Mouse (Mus musculus) brain, embryonic 14.5 days (tissue): ENCODE data around the gene Macrod2.

Source experiments
- CTCF ChIP-seq: fragments of 200-500 bp; IDR thresholded peaks from 2 replicates; pipeline ENCODE4 v1.5.1; 2012; ENCODE audit warnings: inconsistent platforms, mild to moderate bottlenecking, moderate library complexity, borderline replicate concordance; ENCODE audit not compliant: insufficient read depth, insufficient read length; ENCODE audit errors: extremely low read depth
- POLR2A ChIP-seq: fragments of 200-500 bp; IDR thresholded peaks from 2 replicates; pipeline ENCODE4 v1.6.1; 2012; ENCODE audit warnings: mild to moderate bottlenecking, inconsistent platforms, borderline replicate concordance; ENCODE audit not compliant: poor library complexity, insufficient read depth, insufficient read length, severe bottlenecking; ENCODE audit errors: extremely low read depth

DNA sequence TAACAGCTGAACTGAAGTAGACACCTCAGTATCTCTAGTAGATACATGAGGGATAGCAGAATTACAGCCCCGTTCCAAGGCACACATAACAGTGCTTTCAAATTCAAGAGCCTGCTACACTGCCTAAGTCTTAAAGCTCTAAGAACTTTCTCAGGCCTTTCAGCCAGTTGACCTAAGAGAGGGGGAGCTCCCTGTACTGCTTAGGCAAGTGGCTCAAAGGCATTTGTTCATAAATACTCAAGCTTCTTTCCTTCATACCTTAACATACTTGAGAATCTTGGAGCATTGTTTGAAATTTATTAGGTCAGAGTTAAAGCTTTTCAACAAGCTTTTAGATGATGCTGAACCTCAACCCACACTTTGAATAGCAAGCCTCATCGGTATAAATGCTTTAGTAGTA lies 363.8 kb downstream of the Macrod2 start:
- TF ChIP-seq POLR2A (no peak), CTCF (no peak)
